Mouse (Mus musculus) hindbrain, postnatal 0 days (tissue): Measurements from ENCODE around the gene Pdgfd. TPM values are rescaled to one million over a fixed set of nuclear protein-coding genes. Genes with fewer than 3 reads are reported as not detected.
A peak's percentile ranks its signal among the peaks of the same experiment; 100 is the strongest.

ENCODE experiments used
- ATAC-seq: fragments of 200-750 bp; cut with Nextera tagmentation; 2 replicates; pipeline ENCODE4 v1.8.0; 2017; ENCODE audit warnings: mild to moderate bottlenecking, moderate TSS enrichment, moderate library complexity
- DNase-seq: peaks from one replicate; pipeline ENCODE4 v3.0.0-alpha.2; 2015; ENCODE audit warnings: low spot score
- H3K27ac ChIP-seq: fragments of 300-500 bp; sonication (generic); 2 replicates; pipeline ENCODE4 v1.5.1; 2014; ENCODE audit warnings: mild to moderate bottlenecking
- H3K27me3 ChIP-seq: fragments of 300-500 bp; sonication (generic); 2 replicates; pipeline ENCODE4 v1.6.1; 2014; ENCODE audit warnings: low read length, mixed read lengths; ENCODE audit not compliant: insufficient read depth
- H3K36me3 ChIP-seq: fragments of 300-500 bp; sonication (generic); 2 replicates; pipeline ENCODE4 v1.6.1; 2014; ENCODE audit warnings: low read length, mixed read lengths; ENCODE audit not compliant: insufficient read depth
- H3K4me1 ChIP-seq: fragments of 300-500 bp; sonication (generic); 2 replicates; pipeline ENCODE4 v1.6.1; 2014; ENCODE audit warnings: antibody characterized with exemption, low read length, mixed read lengths; ENCODE audit not compliant: insufficient read depth
- H3K4me2 ChIP-seq: fragments of 300-500 bp; sonication (generic); 2 replicates; pipeline ENCODE4 v1.6.1; 2014; ENCODE audit warnings: low read depth, mild to moderate bottlenecking, low read length, moderate library complexity, mixed read lengths
- H3K4me3 ChIP-seq: fragments of 300-500 bp; sonication (generic); 2 replicates; pipeline ENCODE4 v1.5.1; 2014; ENCODE audit warnings: low read length
- H3K9ac ChIP-seq: fragments of 300-500 bp; sonication (generic); replicated peaks from 2 replicates; pipeline ENCODE4 v1.6.1; 2014; ENCODE audit warnings: mild to moderate bottlenecking, low read length, moderate library complexity, mixed read lengths
- H3K9me3 ChIP-seq: fragments of 300-500 bp; sonication (generic); 2 replicates; pipeline ENCODE4 v1.6.1; 2016; ENCODE audit warnings: low read length, mixed read lengths
- CTCF ChIP-seq: IDR thresholded peaks from 2 replicates; pipeline ENCODE4 v1.5.1; 2016; ENCODE audit warnings: antibody characterized with exemption, control low read depth, low read depth
- WGBS: fragments of 180-500 bp; shearing (Covaris S2); extraction: QIAGEN DNeasy Blood & Tissue Kit; methylation state at CpG from one replicate; pipeline ENCODE4 v1.1.7; 2014; 5-methylcytosine and 5-hydroxymethylcytosine counted together
- polyA plus RNA-seq: library from polyadenylated mRNA; unstranded; fragments of >200 nt; fragmentation: Nextera tagmentation; extraction: Ambion mirVana; gene quantifications from 2 replicates; pipeline ENCODE4 v1.2.1, GENCODE M21; 2015
- total RNA-seq: library from RNA; depleted of rRNA; stranded (reverse); fragments of >200 nt; gene quantifications from 2 replicates; pipeline ENCODE4 v1.2.3, GENCODE M21; 2014; rRNA removed

Gene Pdgfd
- total RNA-seq = 4.1 and 8.1 TPM in 2 replicates
- 5.4 and 6.6 TPM in 2 replicates for polyA plus RNA-seq

GRCm38 (mm10) chr9:6168391-6169037, at the start of gene Pdgfd:
Pdgfd (plus strand) TSS chr9:6168584.
- no peaks in the 10 kb centered on the region for H3K36me3 ChIP-seq
- peak; percentile 69 for TF ChIP-seq CTCF
- H3K9ac ChIP-seq = 0 out of 2 replicates have a peak within 1 kb of the TSS, but pooled peaks have one; percentile 1
- ATAC-seq = peak; percentile 91
- H3K4me1 ChIP-seq = no peaks in the 10 kb centered on the region
- peak within 1 kb of the TSS; percentile 71 for H3K4me2 ChIP-seq
- no peaks in the 10 kb centered on the region for H3K9me3 ChIP-seq
- H3K27me3 ChIP-seq = no peaks in the 10 kb centered on the region
- H3K27ac ChIP-seq = no peak within 1 kb of the TSS
- peak; percentile 75 for DNase-seq
- H3K4me3 ChIP-seq = peak within 1 kb of the TSS; percentile 33
- 3% methylated on average over 32 of the region's 32 CpGs for WGBS

- DNase-seq = no peak
- Histone ChIP-seq H3K27me3 (no peaks in the 10 kb centered on the region), H3K9me3 (no peaks in the 10 kb centered on the region), H3K36me3 (no peaks in the 10 kb centered on the region), H3K9ac (0 out of 2 replicates have a peak overlapping the region, but pooled peaks have one; percentile 1), H3K4me1 (no peaks in the 10 kb centered on the region), H3K27ac (no peak overlapping the region), H3K4me3 (peak overlapping the region; percentile 33), H3K4me2 (peak overlapping the region; percentile 71)
- WGBS = 48% methylated on average over 3 of the region's 3 CpGs
- ATAC-seq = no peak
- TF ChIP-seq CTCF = no peak
Observed at GRCm38 (mm10) chr9:6169038-6169431, 651 bp downstream of the Pdgfd start.

GRCm38 (mm10) chr9:6170962-6171361, 2.6 kb downstream of the Pdgfd start:
- no peaks in the 10 kb centered on the region for H3K36me3 ChIP-seq
- H3K27me3 ChIP-seq = no peaks in the 10 kb centered on the region
- no peaks in the 10 kb centered on the region for H3K9me3 ChIP-seq
- no peak overlapping the region for H3K4me2 ChIP-seq
- H3K4me1 ChIP-seq = no peaks in the 10 kb centered on the region
- no peak overlapping the region for H3K9ac ChIP-seq
- ATAC-seq (no peak), DNase-seq (no peak)
- WGBS = 86% methylated on average over 9 of the region's 9 CpGs
- no peak overlapping the region for H3K27ac ChIP-seq
- no peak for TF ChIP-seq CTCF
- H3K4me3 ChIP-seq = no peak overlapping the region

GRCm38 (mm10) chr9:6173276-6173675, 4.9 kb downstream of the Pdgfd start:
- H3K36me3 ChIP-seq = no peaks in the 10 kb centered on the region
- TF ChIP-seq CTCF = no peak
- no peak overlapping the region for H3K4me3 ChIP-seq
- no peak overlapping the region for H3K4me2 ChIP-seq
- no peak for ATAC-seq
- no peaks in the 10 kb centered on the region for H3K27me3 ChIP-seq
- no peak overlapping the region for H3K9ac ChIP-seq
- no peak overlapping the region for H3K27ac ChIP-seq
- 83% methylated on average over 1 of the region's 1 CpGs for WGBS
- DNase-seq = no peak
- no peaks in the 10 kb centered on the region for H3K9me3 ChIP-seq
- no peaks in the 10 kb centered on the region for H3K4me1 ChIP-seq

GRCm38 (mm10) chr9:6175731-6176130, 7.3 kb downstream of the Pdgfd start:
- Histone ChIP-seq H3K4me2 (no peak overlapping the region), H3K36me3 (no peaks in the 10 kb centered on the region), H3K4me3 (no peak overlapping the region), H3K9me3 (no peaks in the 10 kb centered on the region), H3K27me3 (no peaks in the 10 kb centered on the region), H3K9ac (no peak overlapping the region), H3K4me1 (no peaks in the 10 kb centered on the region), H3K27ac (no peak overlapping the region)
- DNase-seq = no peak
- no peak for ATAC-seq
- 87% methylated on average over 4 of the region's 4 CpGs for WGBS
- TF ChIP-seq CTCF = no peak

GRCm38 (mm10) chr9:6182307-6182923, 14.0 kb downstream of the Pdgfd start:
- no peak overlapping the region for H3K27ac ChIP-seq
- TF ChIP-seq CTCF = no peak
- no peak for DNase-seq
- H3K9ac ChIP-seq = no peak overlapping the region
- no peaks in the 10 kb centered on the region for H3K4me1 ChIP-seq
- H3K27me3 ChIP-seq = no peaks in the 10 kb centered on the region
- no peak overlapping the region for H3K4me2 ChIP-seq
- ATAC-seq = no peak
- H3K9me3 ChIP-seq = no peaks in the 10 kb centered on the region
- no peak overlapping the region for H3K4me3 ChIP-seq
- 91% methylated on average over 3 of the region's 3 CpGs for WGBS
- H3K36me3 ChIP-seq = no peaks in the 10 kb centered on the region

GRCm38 (mm10) chr9:6187955-6188354, 19.6 kb downstream of the Pdgfd start:
- DNase-seq = peak; percentile 9
- Histone ChIP-seq H3K4me1 (no peaks in the 10 kb centered on the region), H3K4me2 (no peak overlapping the region), H3K9me3 (no peaks in the 10 kb centered on the region), H3K27me3 (no peaks in the 10 kb centered on the region), H3K9ac (no peak overlapping the region), H3K4me3 (no peak overlapping the region), H3K36me3 (no peaks in the 10 kb centered on the region), H3K27ac (no peak overlapping the region)
- WGBS = 8% methylated on average over 3 of the region's 3 CpGs
- no peak for TF ChIP-seq CTCF
- no peak for ATAC-seq
